Mouse (Mus musculus) G1E (cell line): ENCODE results near the gene Sumo1.
"Not testable (repeated sequence)": the region's sequence is repeated elsewhere in the genome, so short reads cannot be mapped to it uniquely, and the experiment has no call there.

Experiments used
- CTCF ChIP-seq: IDR thresholded peaks from 2 replicates; pipeline ENCODE4 v1.5.1; 2012; ENCODE audit warnings: low read depth, low read length, inconsistent platforms, mixed read lengths
- GATA1 ChIP-seq: IDR thresholded peaks from 2 replicates; pipeline ENCODE4 v1.6.1; 2012; ENCODE audit warnings: borderline replicate concordance, low read length, inconsistent platforms, mixed read lengths
- POLR2AphosphoS5 ChIP-seq: IDR thresholded peaks from 2 replicates; pipeline ENCODE4 v1.6.1; 2012; ENCODE audit warnings: low read depth, low read length, inconsistent platforms; ENCODE audit not compliant: insufficient replicate concordance
- TAL1 ChIP-seq: conservative IDR thresholded peaks from 2 replicates; pipeline ENCODE4 v1.6.1; 2012; ENCODE audit warnings: low read depth, low read length, inconsistent platforms, mixed read lengths

- TF ChIP-seq CTCF, GATA1, TAL1, POLR2AphosphoS5: not testable (repeated sequence)
Observed at GRCm38 (mm10) chr1:59646502-59646901, 24.1 kb downstream of the Sumo1 start.
